Comparison of ENCODE assay signal across 14 mouse cellular contexts in the genomic region with DNA sequence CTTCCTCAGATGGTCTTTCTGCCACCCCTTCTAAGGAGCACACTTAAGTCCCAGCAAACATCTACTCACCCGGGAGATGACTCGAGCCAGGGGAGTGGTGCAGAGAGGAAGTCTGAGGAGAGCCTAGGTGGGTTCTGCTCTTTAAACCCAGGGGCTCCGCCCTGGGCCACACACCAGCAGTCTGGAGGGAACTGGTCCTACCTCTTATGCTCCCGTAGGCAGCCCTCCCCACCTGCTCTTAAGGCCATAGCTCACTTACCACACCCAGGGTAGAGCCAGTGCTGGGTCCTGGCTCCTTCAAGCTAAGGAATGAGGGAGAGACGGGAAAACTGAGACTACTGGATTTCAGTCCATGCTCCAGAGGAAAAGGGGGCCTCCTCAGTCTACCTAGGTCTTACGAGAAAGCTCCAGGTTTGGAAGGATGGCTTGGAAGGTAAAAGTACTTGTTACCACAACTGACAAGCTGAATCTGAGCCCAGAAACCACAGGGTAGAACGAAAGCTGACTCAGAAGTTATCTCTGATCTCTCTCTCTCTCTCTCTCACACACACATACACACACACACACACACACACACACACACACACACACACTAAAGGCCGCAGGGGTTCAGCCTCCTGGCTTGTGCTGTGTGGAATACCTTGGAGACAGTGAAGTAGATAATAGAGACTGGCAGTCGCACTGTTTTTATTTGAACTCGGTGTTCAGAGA. TPM values are rescaled to one million over a fixed set of nuclear protein-coding genes. Genes with fewer than 3 reads are reported as not detected.
DNase-seq lines count a peak whose midpoint lies in the region; ATAC-seq and TF ChIP-seq lines count a peak whose summit lies in the region.
"Had no signal": no experiment of that assay in that cellular context is flagged by ENCODE, and none has a peak within 500 bp of the region (broad histone marks: within the 10 kb centered on the region; RNA-seq: fewer than 3 reads in every experiment).

A gene (minus strand): TSS at position 471 of the 711 bp plus-strand sequence.

- no peaks in the 10 kb centered on the region for H3K9me3 ChIP-seq in kidney, embryonic 16.5 days (ENCODE audit: low read length)
- H3K9me3 ChIP-seq in midbrain, embryonic 14.5 days (ENCODE audit: control insufficient read depth, low read length), result no peaks in the 10 kb centered on the region
- H3K9me3 ChIP-seq in heart, embryonic 11.5 days (replicated peaks; ENCODE audit: control insufficient read depth, low read length), result no peaks in the 10 kb centered on the region
- H3K9me3 ChIP-seq: embryonic facial prominence, embryonic 13.5 days had no signal

- 66% methylated on average over 10 of the region's 10 CpGs for WGBS in kidney, embryonic 16.5 days
- WGBS in midbrain, embryonic 14.5 days, result 79% methylated on average over 10 of the region's 10 CpGs
- 65% methylated on average over 10 of the region's 10 CpGs for WGBS in heart, embryonic 11.5 days (ENCODE audit: insufficient replicate concordance)

- ATAC-seq in activated CD4-positive, CD25-positive, alpha-beta regulatory T cell, adult 4 months, result peak; percentile 41
- peak; percentile 87 for ATAC-seq in kidney, embryonic 16.5 days (ENCODE audit: low FRiP score, low TSS enrichment)
- ATAC-seq in midbrain, embryonic 14.5 days (ENCODE audit: low FRiP score, low TSS enrichment), result no peak
- no peak for ATAC-seq in heart, embryonic 11.5 days (replicated peaks; ENCODE audit: insufficient number of reproducible peaks, low FRiP score, low TSS enrichment)
- ATAC-seq: midbrain, embryonic 16.5 days had no signal

- peak within 1 kb of the TSS; percentile 12 for H3K27ac ChIP-seq in layer of hippocampus, adult 2 months
- peak within 1 kb of the TSS; percentile 72 for H3K27ac ChIP-seq in kidney, embryonic 16.5 days (ENCODE audit: low read length)
- no peak within 1 kb of the TSS for H3K27ac ChIP-seq in midbrain, embryonic 14.5 days (replicated peaks; ENCODE audit: low read depth, low read length)
- H3K27ac ChIP-seq in heart, embryonic 11.5 days (ENCODE audit: low read depth, low read length), result no peak within 1 kb of the TSS
- H3K27ac ChIP-seq: embryonic facial prominence, embryonic 13.5 days had no signal

- H3K27me3 ChIP-seq in kidney, embryonic 16.5 days (ENCODE audit: insufficient read depth, low read length), result no peaks in the 10 kb centered on the region
- no peaks in the 10 kb centered on the region for H3K27me3 ChIP-seq in midbrain, embryonic 14.5 days (ENCODE audit: control insufficient read depth, insufficient read depth, low read length)
- no peaks in the 10 kb centered on the region for H3K27me3 ChIP-seq in heart, embryonic 11.5 days (ENCODE audit: control insufficient read depth, insufficient read depth, low read length)
- H3K27me3 ChIP-seq: embryonic facial prominence, embryonic 13.5 days had no signal

- no peak for DNase-seq in layer of hippocampus, adult 2 months (ENCODE audit: low spot score in 2 of 2)
- no peak for DNase-seq in layer of hippocampus, adult 8-10 months (ENCODE audit: low spot score in 2 of 2)
- DNase-seq in lung, postnatal 4 days, result peak; percentile 36 to 64
- no peak for DNase-seq in midbrain, embryonic 14.5 days
- DNase-seq in layer of hippocampus, adult 11-12 months (ENCODE audit: low spot score), result no peak
- DNase-seq: cerebellum, adult 11 months had no signal

- TF ChIP-seq CTCF in layer of hippocampus, adult 2 months (conservative IDR thresholded peaks at IDR 0.05), result no peak

- H3K9ac ChIP-seq in kidney, embryonic 16.5 days (replicated peaks; ENCODE audit: low read length), result peak within 1 kb of the TSS; percentile 23; the same call in 1 of the 2 replicates
- H3K9ac ChIP-seq in midbrain, embryonic 14.5 days (replicated peaks; ENCODE audit: low read length), result no peak within 1 kb of the TSS
- H3K9ac ChIP-seq in heart, embryonic 11.5 days (ENCODE audit: low read depth, low read length), result no peak within 1 kb of the TSS
- H3K9ac ChIP-seq: embryonic facial prominence, embryonic 13.5 days had no signal

- H3K4me1 ChIP-seq in kidney, embryonic 16.5 days (ENCODE audit: insufficient read depth, low read length), result no peaks in the 10 kb centered on the region
- no peaks in the 10 kb centered on the region for H3K4me1 ChIP-seq in midbrain, embryonic 14.5 days (ENCODE audit: control insufficient read depth, insufficient read depth, low read length)
- peaks cover 2% of the 10 kb centered on the region; the same call in 1 of the 2 replicates for H3K4me1 ChIP-seq in heart, embryonic 11.5 days (ENCODE audit: control insufficient read depth, insufficient read depth, low read length)
- H3K4me1 ChIP-seq: embryonic facial prominence, embryonic 13.5 days had no signal

- no peak within 1 kb of the TSS for H3K4me2 ChIP-seq in kidney, embryonic 16.5 days (replicated peaks; ENCODE audit: low read depth, low read length)
- H3K4me2 ChIP-seq in midbrain, embryonic 14.5 days (ENCODE audit: low read length), result no peak within 1 kb of the TSS
- H3K4me2 ChIP-seq in heart, embryonic 11.5 days, result no peak within 1 kb of the TSS
- H3K4me2 ChIP-seq: embryonic facial prominence, embryonic 13.5 days; liver, embryonic 11.5 days had no signal

- H3K36me3 ChIP-seq in kidney, embryonic 16.5 days (ENCODE audit: insufficient read depth, low read length), result no peaks in the 10 kb centered on the region
- H3K36me3 ChIP-seq in midbrain, embryonic 14.5 days (ENCODE audit: control insufficient read depth, insufficient read depth, low read length), result no peaks in the 10 kb centered on the region
- no peaks in the 10 kb centered on the region for H3K36me3 ChIP-seq in heart, embryonic 11.5 days (ENCODE audit: control insufficient read depth, insufficient read depth, low read length)
- H3K36me3 ChIP-seq: embryonic facial prominence, embryonic 13.5 days had no signal

- H3K4me3 ChIP-seq in layer of hippocampus, adult 2 months, result no peak within 1 kb of the TSS
- H3K4me3 ChIP-seq in kidney, embryonic 16.5 days (ENCODE audit: low read length), result 0 out of 2 replicates have a peak within 1 kb of the TSS, but pooled peaks have one; percentile 9
- H3K4me3 ChIP-seq in midbrain, embryonic 14.5 days (replicated peaks; ENCODE audit: low read depth, low read length), result no peak within 1 kb of the TSS
- no peak within 1 kb of the TSS for H3K4me3 ChIP-seq in heart, embryonic 11.5 days (ENCODE audit: low read depth, low read length)
- H3K4me3 ChIP-seq: embryonic facial prominence, embryonic 13.5 days had no signal

RNA-seq across cellular contexts. Expression of the gene that starts here (rescaled TPM):
- not detected for total RNA-seq in layer of hippocampus, adult 2 months (2021)
- not detected for total RNA-seq in layer of hippocampus, adult 8-10 months (2022)
- polyA plus RNA-seq in activated CD4-positive, CD25-positive, alpha-beta regulatory T cell, adult 4 months (2017; shearing (Covaris generic)), result 1 to 10 TPM; 2.3 to 7.0 TPM
- 98.1 and 98.5 TPM in 2 replicates for polyA plus RNA-seq in kidney, embryonic 16.5 days (2015; fragmentation: Nextera tagmentation; extraction: Ambion mirVana)
- 1.4 and 1.7 TPM in 2 replicates for polyA plus RNA-seq in midbrain, embryonic 14.5 days (2014; fragmentation: Nextera tagmentation; extraction: Ambion mirVana)
- polyA plus RNA-seq in heart, embryonic 11.5 days (2014; fragmentation: Nextera tagmentation; extraction: Ambion mirVana), result 0.76 and 2.4 TPM in 2 replicates
- total RNA-seq: layer of hippocampus, postnatal 14 days had no signal
- polyA plus RNA-seq: small intestine, adult 2 months had no signal

Comparison
In these comparisons a context has a peak if more than half of its experiments do, and no peak if none do; other contexts are left out.
1. RNA of the gene that starts here (polyA plus RNA-seq): 98.1 to 98.5 TPM in kidney, embryonic 16.5 days; 2.3 to 7.0 TPM in activated CD4-positive, CD25-positive, alpha-beta regulatory T cell, adult 4 months, 1.4 to 1.7 TPM in midbrain, embryonic 14.5 days and 0.76 to 2.4 TPM in heart, embryonic 11.5 days; every median in the first group is over 10 times any median in the second.
2. DNase-seq: peak in lung, postnatal 4 days (2 of 2); none in layer of hippocampus, adult 2 months (0 of 2), layer of hippocampus, adult 8-10 months (0 of 2), midbrain, embryonic 14.5 days (single experiment) and layer of hippocampus, adult 11-12 months (single experiment).
3. H3K27ac ChIP-seq: peak in layer of hippocampus, adult 2 months (single experiment) and kidney, embryonic 16.5 days (single experiment); none in midbrain, embryonic 14.5 days (single experiment) and heart, embryonic 11.5 days (single experiment).
4. ATAC-seq: peak in activated CD4-positive, CD25-positive, alpha-beta regulatory T cell, adult 4 months (single experiment) and kidney, embryonic 16.5 days (single experiment); none in midbrain, embryonic 14.5 days (single experiment) and heart, embryonic 11.5 days (single experiment).